Mouse (Mus musculus) liver, embryonic 12.5 days (tissue): ENCODE results near the gene Hspg2. TPM values are rescaled to one million over a fixed set of nuclear protein-coding genes. Genes with fewer than 3 reads are reported as not detected.
A peak's percentile ranks its signal among the peaks of the same experiment; 100 is the strongest.

Experiments used
- ATAC-seq: fragments of 200-750 bp; cut with Nextera tagmentation; 2 replicates; pipeline ENCODE4 v1.8.0; 2017; ENCODE audit warnings: moderate number of reproducible peaks, mild to moderate bottlenecking, moderate library complexity
- H3K27ac ChIP-seq: fragments of 300-500 bp; sonication (generic); 2 replicates; pipeline ENCODE4 v1.5.1; 2016; ENCODE audit warnings: mild to moderate bottlenecking
- H3K27me3 ChIP-seq: fragments of 300-500 bp; sonication (generic); replicated peaks from 2 replicates; pipeline ENCODE4 v1.6.1; 2016; ENCODE audit warnings: mild to moderate bottlenecking, moderate library complexity
- H3K36me3 ChIP-seq: fragments of 300-500 bp; sonication (generic); 2 replicates; pipeline ENCODE4 v1.6.1; 2016; ENCODE audit warnings: mild to moderate bottlenecking, moderate library complexity
- H3K4me1 ChIP-seq: fragments of 300-500 bp; sonication (generic); 2 replicates; pipeline ENCODE4 v1.6.1; 2016
- H3K4me2 ChIP-seq: fragments of 300-500 bp; sonication (generic); 2 replicates; pipeline ENCODE4 v1.6.1; 2016; ENCODE audit warnings: mild to moderate bottlenecking, moderate library complexity
- H3K4me3 ChIP-seq: fragments of 300-500 bp; sonication (generic); 2 replicates; pipeline ENCODE4 v1.5.1; 2016; ENCODE audit warnings: mild to moderate bottlenecking, moderate library complexity
- H3K9ac ChIP-seq: fragments of 300-500 bp; sonication (generic); 2 replicates; pipeline ENCODE4 v1.6.1; 2016; ENCODE audit warnings: mild to moderate bottlenecking, moderate library complexity
- H3K9me3 ChIP-seq: fragments of 300-500 bp; sonication (generic); replicated peaks from 2 replicates; pipeline ENCODE4 v1.6.1; 2016; ENCODE audit warnings: mild to moderate bottlenecking, moderate library complexity
- WGBS: fragments of 180-500 bp; shearing (Covaris S2); methylation state at CpG from one replicate; pipeline ENCODE4 v1.1.7; 2016; ENCODE audit not compliant: insufficient replicate concordance; 5-methylcytosine and 5-hydroxymethylcytosine counted together
- polyA plus RNA-seq: library from polyadenylated mRNA; unstranded; fragments of >200 nt; fragmentation: Nextera tagmentation; extraction: Ambion mirVana; gene quantifications from 2 replicates; pipeline ENCODE4 v1.2.1, GENCODE M21; 2016

Gene Hspg2
- polyA plus RNA-seq, 1 experiment from 2014 or later, result 7.3 TPM

DNA sequence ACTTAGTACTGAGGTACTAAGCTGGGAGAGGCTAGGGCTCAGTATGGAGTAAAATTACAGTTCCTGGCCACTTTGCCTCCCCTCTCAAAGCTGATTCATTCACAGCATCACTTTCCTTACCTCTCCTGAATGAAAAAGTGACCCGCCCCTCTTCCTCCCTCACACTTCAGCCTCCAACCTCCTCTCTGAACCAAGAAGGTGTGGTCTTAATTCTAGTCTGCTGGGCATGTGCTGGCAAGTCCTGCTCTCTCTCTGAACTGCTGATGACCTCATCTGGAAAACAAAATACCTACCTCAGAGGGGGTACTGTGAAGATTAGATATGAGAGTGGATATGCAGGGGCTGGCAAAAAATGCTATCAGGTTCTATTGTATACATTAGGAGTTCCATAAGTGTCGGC is 19.4 kb upstream of the Hspg2 start:
- 55% methylated on average over 2 of the region's 2 CpGs for WGBS
- Histone ChIP-seq H3K9ac (no peak overlapping the region), H3K36me3 (no peaks in the 10 kb centered on the region), H3K27me3 (no peaks in the 10 kb centered on the region), H3K27ac (no peak overlapping the region), H3K9me3 (no peaks in the 10 kb centered on the region), H3K4me3 (no peak overlapping the region), H3K4me2 (peak overlapping the region; percentile 51; the same call in 1 of the 2 replicates), H3K4me1 (peaks cover 46% of the 10 kb centered on the region)
- ATAC-seq, result no peak

DNA sequence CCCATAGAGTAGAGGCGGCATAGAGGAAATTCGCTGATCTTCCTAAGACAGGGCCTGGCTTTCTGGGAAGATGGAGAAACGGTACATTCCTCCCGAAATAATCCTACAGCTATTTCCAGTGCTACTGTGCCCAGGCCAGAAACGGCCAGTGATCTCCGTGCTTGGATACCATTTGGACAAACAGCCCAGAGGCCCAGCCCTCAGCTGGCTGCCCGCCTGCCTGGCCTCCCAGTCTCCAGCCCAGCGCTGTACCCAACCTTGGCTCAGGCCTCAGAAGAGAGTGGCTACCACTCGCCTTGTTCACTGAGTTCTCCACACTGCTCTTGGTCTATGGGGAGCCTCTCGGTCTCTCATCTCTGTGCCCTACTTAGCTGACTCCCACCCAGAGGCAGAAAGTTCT is 18.9 kb upstream of the Hspg2 start:
- no peak for ATAC-seq
- Histone ChIP-seq H3K4me2 (no peak overlapping the region), H3K4me3 (no peak overlapping the region), H3K36me3 (no peaks in the 10 kb centered on the region), H3K27ac (no peak overlapping the region; the same call in 1 of the 2 replicates), H3K27me3 (no peaks in the 10 kb centered on the region), H3K9ac (no peak overlapping the region), H3K4me1 (peaks cover 46% of the 10 kb centered on the region), H3K9me3 (no peaks in the 10 kb centered on the region)
- WGBS, result 69% methylated on average over 10 of the region's 10 CpGs

DNA sequence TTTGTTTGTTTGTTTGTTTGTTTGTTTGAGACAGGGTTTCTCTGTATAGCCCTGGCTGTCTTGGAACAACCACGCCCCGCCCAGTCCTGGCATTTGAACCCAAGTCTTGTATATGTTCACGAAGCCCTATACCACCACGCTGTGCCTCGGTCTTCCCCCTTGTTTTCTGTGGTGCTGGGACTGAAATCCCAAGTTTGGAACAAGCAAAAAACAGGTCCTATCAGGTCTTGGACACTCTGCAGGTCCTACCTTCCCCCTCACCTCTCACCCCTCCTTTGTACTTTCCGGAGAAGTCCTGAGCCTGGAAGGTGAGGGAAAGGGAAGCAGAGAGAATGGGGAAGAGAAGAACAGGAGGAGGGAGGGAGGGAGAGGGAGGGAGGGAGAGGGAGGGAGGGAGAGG is 16.4 kb upstream of the Hspg2 start:
- Histone ChIP-seq H3K4me1 (peaks cover 46% of the 10 kb centered on the region), H3K27ac (no peak overlapping the region), H3K36me3 (no peaks in the 10 kb centered on the region), H3K4me3 (no peak overlapping the region), H3K4me2 (no peak overlapping the region), H3K9ac (no peak overlapping the region), H3K27me3 (no peaks in the 10 kb centered on the region), H3K9me3 (no peaks in the 10 kb centered on the region)
- 71% methylated on average over 6 of the region's 6 CpGs for WGBS
- no peak for ATAC-seq

DNA sequence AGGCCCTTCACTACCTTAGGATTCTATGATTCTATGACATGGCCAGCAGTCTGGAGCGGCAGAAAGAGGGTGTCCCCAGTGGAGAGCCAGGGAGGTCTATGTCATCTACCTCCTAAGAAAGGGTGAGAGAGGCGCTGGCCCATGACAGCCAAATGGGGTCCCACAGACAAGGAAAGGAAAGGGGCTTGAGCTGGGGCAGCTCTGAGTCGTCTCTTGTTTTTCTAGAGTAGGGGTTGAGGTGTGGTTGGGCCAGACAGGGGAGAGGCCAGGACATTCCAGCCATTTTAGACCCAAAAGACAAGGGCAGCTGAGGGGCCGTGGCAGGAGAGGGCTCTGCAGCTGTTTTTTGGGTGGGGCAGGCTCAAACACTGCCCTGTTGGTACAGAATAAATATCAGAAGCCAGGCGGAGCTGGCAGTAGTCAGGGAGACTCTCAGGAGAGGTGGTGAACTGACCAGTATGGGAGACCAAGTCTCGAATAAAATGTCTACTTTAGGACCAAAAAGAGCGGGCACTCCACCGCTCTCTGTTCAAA is 15.3 kb upstream of the Hspg2 start, which contains the start of gene 1700013G24Rik:
TSS of gene 1700013G24Rik (plus strand) at position 51 of the 534 bp plus-strand sequence.
- no peak within 1 kb of the TSS for H3K27ac ChIP-seq
- H3K27me3 ChIP-seq, result no peaks in the 10 kb centered on the region
- H3K9me3 ChIP-seq, result no peaks in the 10 kb centered on the region
- H3K36me3 ChIP-seq, result no peaks in the 10 kb centered on the region
- no peak for ATAC-seq
- no peak within 1 kb of the TSS for H3K4me2 ChIP-seq
- H3K4me1 ChIP-seq, result peaks cover 46% of the 10 kb centered on the region
- WGBS, result 76% methylated on average over 8 of the region's 8 CpGs
- no peak within 1 kb of the TSS for H3K4me3 ChIP-seq
- H3K9ac ChIP-seq, result no peak within 1 kb of the TSS

DNA sequence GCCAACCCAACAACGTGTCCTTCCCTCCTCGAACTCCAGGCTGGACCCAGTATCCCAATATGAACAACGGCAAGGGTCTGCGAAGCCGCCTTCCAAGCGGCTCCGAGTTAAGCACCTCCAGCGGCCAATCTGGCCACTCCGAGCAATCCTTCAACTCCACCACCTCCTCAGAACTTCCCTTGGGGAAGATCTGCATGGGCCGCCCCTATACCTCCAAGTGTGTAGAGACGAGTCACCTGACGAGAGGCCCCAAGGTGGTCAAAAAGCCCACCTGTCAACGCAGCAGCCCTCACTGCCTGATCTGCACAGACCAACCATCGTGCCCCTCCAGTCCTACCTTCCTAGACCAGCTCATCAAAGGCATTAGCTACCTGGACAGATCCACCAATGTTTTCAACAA is 14.0 kb upstream of the Hspg2 start:
- WGBS, result 77% methylated on average over 14 of the region's 14 CpGs
- no peaks in the 10 kb centered on the region for H3K9me3 ChIP-seq
- no peak overlapping the region for H3K4me3 ChIP-seq
- ATAC-seq, result no peak
- H3K9ac ChIP-seq, result no peak overlapping the region
- H3K36me3 ChIP-seq, result no peaks in the 10 kb centered on the region
- H3K4me1 ChIP-seq, result peaks cover 41% of the 10 kb centered on the region
- no peak overlapping the region for H3K27ac ChIP-seq
- H3K27me3 ChIP-seq, result no peaks in the 10 kb centered on the region
- H3K4me2 ChIP-seq, result no peak overlapping the region

DNA sequence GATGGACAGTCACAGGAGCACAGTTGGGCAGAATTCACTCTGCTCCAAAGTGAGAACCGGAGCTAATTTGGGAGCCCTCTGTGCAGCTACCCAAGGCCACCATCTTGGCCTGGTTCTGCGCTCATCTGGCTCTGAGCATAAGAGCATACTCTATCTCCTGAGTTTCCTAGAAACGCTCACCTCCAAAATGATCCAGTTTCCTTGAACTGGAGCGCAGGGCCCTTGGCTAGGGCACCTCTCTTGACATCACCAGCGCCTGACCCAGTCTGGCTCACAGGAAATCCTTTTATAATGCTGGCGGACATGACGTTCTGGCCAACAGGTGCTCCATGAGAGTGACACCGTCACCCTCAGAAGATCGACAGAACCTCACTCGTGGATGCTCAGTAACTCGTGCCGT is 12.0 kb upstream of the Hspg2 start:
- no peaks in the 10 kb centered on the region for H3K27me3 ChIP-seq
- H3K4me1 ChIP-seq, result peaks cover 31% of the 10 kb centered on the region
- 73% methylated on average over 12 of the region's 12 CpGs for WGBS
- H3K36me3 ChIP-seq, result no peaks in the 10 kb centered on the region
- H3K9me3 ChIP-seq, result no peaks in the 10 kb centered on the region
- H3K27ac ChIP-seq, result no peak overlapping the region
- H3K9ac ChIP-seq, result no peak overlapping the region
- ATAC-seq, result no peak
- no peak overlapping the region for H3K4me3 ChIP-seq
- H3K4me2 ChIP-seq, result no peak overlapping the region; the same call in 1 of the 2 replicates

DNA sequence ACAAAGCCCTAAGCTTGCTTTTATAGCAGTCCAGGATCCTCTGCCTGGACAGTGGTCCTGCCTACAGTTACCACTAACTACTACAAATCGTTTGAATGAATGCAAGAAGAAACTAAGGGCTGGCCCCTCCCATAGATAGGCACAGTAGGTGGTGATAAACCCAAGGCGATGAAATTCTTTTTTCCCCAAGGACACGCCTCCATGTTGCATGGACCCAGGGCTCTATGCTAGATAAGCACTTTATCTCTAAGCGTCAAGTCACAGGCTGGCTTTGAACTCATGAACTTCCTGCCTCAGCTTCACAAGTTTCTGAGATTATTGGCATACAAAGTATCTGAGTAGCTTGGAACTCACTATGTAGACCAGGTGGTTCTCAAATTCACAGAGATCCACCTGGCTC is 11.3 kb upstream of the Hspg2 start:
- H3K4me1 ChIP-seq, result peaks cover 31% of the 10 kb centered on the region
- peak; percentile 71 for ATAC-seq
- peak overlapping the region; percentile 10; the same call in 1 of the 2 replicates for H3K4me2 ChIP-seq
- H3K9me3 ChIP-seq, result no peaks in the 10 kb centered on the region
- no peak overlapping the region for H3K27ac ChIP-seq
- no peaks in the 10 kb centered on the region for H3K36me3 ChIP-seq
- H3K4me3 ChIP-seq, result no peak overlapping the region
- WGBS, result 16% methylated on average over 4 of the region's 4 CpGs
- H3K27me3 ChIP-seq, result no peaks in the 10 kb centered on the region
- H3K9ac ChIP-seq, result no peak overlapping the region

DNA sequence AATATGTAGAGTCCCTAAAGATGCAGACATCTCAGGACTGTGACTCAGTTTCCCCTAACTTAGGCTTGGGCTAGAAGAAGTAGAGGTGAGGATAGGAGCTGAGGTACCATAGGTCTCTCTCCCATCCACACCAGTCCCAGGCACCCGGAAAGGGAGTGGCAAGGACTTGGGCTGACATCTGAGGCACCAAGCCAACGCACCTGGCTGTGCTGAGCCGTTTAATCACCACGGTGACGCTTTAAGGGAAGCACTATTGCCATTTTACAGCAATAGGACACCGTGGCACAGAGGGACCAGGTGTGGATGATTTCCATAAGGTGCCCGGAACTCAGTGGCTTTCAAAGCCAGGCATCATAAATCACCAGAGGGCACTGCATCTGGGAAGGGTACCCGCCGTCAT is 10.3 kb upstream of the Hspg2 start:
- 72% methylated on average over 9 of the region's 9 CpGs for WGBS

DNA sequence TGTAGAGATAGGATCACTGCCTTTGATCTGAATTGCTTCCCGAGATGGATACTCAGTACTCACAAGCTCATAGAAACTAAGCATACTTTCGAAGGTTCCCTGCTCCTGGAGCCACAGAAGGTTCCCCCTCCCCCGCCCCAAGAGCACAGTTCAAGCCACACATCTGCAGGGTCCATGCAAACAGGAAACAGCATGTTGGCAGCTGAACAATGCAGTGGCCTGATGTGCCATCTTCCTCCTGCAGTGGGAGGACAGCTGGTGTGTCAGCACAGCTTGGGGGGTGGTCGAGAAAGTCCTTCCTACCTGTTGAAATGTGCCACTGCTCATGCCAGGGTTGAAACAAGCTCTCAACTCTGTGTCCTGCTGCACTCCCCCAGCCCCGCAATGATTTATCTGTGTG is 9.7 kb upstream of the Hspg2 start:
- WGBS, result 24% methylated on average over 5 of the region's 5 CpGs
- Histone ChIP-seq H3K4me3 (no peak overlapping the region), H3K9ac (no peak overlapping the region), H3K27ac (no peak overlapping the region), H3K36me3 (no peaks in the 10 kb centered on the region), H3K4me2 (no peak overlapping the region), H3K4me1 (peaks cover 31% of the 10 kb centered on the region), H3K9me3 (no peaks in the 10 kb centered on the region), H3K27me3 (no peaks in the 10 kb centered on the region)
- no peak for ATAC-seq

More for the DNA sequence above, 10.3 kb upstream of the Hspg2 start:
- no peak for ATAC-seq
- Histone ChIP-seq H3K9me3 (no peaks in the 10 kb centered on the region), H3K36me3 (no peaks in the 10 kb centered on the region), H3K4me2 (no peak overlapping the region), H3K9ac (no peak overlapping the region), H3K4me1 (peaks cover 31% of the 10 kb centered on the region), H3K4me3 (no peak overlapping the region), H3K27me3 (no peaks in the 10 kb centered on the region), H3K27ac (no peak overlapping the region)

DNA sequence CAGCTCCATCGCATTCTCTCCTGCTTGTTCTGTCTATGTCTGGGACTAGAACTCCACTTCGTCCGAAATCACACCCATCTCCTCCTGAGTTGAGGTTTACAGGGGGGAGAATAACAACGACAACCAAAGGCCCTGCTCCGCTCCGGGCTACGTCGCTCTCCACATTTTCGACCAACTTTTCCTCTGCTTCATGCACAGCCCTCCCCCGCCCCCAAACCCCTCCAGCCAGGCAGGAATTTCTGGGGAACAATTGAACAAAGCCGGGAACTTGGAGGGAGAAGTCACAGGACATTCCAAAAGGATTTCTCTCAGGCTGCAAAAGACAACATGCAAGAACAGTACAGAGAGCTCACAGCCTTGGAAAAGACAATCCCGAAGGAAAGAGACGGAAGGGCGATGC is 7.9 kb upstream of the Hspg2 start:
- Histone ChIP-seq H3K27ac (no peak overlapping the region), H3K9ac (no peak overlapping the region), H3K27me3 (no peaks in the 10 kb centered on the region), H3K36me3 (no peaks in the 10 kb centered on the region), H3K4me1 (peaks cover 31% of the 10 kb centered on the region), H3K4me3 (no peak overlapping the region), H3K4me2 (no peak overlapping the region), H3K9me3 (no peaks in the 10 kb centered on the region)
- no peak for ATAC-seq
- 73% methylated on average over 14 of the region's 14 CpGs for WGBS

DNA sequence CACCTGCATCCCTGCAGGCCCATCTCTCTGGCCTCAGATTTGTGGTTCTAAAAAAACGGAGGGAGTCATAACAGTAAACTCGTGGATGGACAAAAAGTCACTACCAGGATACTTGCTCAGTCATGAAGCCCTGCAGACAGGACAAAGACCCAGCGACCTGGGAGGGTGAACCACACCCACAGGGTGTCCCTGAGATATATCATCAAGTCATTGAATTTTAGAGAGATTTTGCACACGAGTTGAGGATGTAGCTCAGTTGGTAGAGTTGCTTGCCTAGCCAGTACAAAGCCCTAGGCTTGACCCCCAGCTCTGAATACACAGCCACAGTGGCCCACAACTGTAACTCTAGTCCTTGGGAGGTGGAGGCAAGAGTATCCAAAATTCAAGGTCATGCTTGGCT is 7.4 kb upstream of the Hspg2 start:
- Histone ChIP-seq H3K9ac (no peak overlapping the region), H3K4me3 (no peak overlapping the region), H3K27ac (no peak overlapping the region), H3K36me3 (no peaks in the 10 kb centered on the region), H3K4me2 (no peak overlapping the region), H3K27me3 (no peaks in the 10 kb centered on the region), H3K4me1 (peaks cover 35% of the 10 kb centered on the region), H3K9me3 (no peaks in the 10 kb centered on the region)
- no peak for ATAC-seq
- WGBS, result 49% methylated on average over 4 of the region's 4 CpGs

DNA sequence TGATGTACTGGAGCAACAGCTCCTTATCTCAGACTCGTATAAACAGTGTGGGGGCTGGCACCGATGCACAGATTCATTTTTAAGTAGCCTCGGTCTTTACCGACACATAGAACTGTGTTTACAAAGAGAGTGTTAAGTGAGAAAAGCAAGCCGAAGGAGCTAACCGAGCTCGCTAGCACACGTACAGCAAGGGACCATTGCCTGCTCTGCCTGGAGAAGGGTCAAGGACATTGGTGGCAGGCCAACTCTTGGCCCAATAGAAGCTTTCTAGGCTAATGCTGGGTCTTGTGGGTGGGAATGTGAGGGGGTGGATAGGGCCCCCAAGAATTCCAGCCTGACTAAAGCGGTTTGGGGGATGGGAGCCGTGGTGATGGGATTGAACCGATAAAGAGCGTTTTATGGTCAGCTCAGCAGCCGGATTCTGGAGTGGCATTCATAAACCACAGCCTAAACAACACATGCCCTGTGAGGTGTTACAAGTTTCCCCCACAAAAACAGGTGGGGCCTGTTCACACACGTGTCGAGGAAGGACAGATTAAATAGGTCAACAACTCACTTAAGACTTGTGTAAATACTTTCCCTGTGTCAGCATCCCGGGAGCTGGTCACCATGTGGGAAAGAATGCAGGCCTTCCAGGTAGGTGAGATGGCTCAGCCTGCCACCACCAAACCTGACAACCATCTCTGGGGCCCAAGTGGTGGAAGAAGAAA is 6.4 kb upstream of the Hspg2 start:
- ATAC-seq, result no peak
- Histone ChIP-seq H3K4me1 (peaks cover 32% of the 10 kb centered on the region), H3K4me3 (no peak overlapping the region), H3K36me3 (no peaks in the 10 kb centered on the region), H3K9me3 (no peaks in the 10 kb centered on the region), H3K4me2 (no peak overlapping the region), H3K9ac (no peak overlapping the region), H3K27ac (no peak overlapping the region), H3K27me3 (0 out of 2 replicates have a peak, but pooled peaks cover 4% of the 10 kb centered on the region)
- WGBS, result 69% methylated on average over 16 of the region's 16 CpGs
